ENCODE assay signal across 17 mouse cellular contexts in the genomic region with DNA sequence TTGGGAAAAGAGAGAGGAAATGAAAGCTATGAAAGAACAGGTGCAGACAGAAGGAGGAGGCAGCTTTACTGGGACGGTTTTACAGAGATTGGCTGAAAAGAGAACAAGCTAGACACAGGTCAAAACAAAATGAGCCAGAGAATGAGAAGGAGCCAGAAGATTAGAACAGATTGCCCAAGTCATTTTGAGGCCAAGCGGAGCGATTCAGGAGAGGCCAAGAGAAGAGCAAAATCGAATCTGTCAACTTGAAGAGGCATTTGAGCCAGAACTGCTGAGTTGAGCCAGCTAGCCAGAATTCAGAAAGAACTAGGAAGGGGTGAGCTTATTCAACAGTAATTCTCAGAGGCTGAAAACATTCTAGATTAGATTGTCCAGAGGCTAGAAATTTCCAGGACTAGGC.
"Had no signal": no experiment of that assay in that cellular context is flagged by ENCODE, and none has a peak within 500 bp of the region (broad histone marks: within the 10 kb centered on the region; RNA-seq: fewer than 3 reads in every experiment).

No protein-coding gene starts in this region.

- ATAC-seq: midbrain, embryonic 13.5 days; midbrain, embryonic 16.5 days had no signal

- H3K4me3 ChIP-seq: limb, embryonic 12.5 days; limb, embryonic 15.5 days; liver, embryonic 13.5 days; midbrain, embryonic 10.5 days; midbrain, embryonic 13.5 days; myocyte; stomach, embryonic 15.5 days had no signal

- H3K27me3 ChIP-seq: limb, embryonic 12.5 days; limb, embryonic 15.5 days; liver, embryonic 13.5 days; midbrain, embryonic 13.5 days; stomach, embryonic 15.5 days had no signal

- H3K4me1 ChIP-seq: limb, embryonic 12.5 days; limb, embryonic 15.5 days; liver, embryonic 13.5 days; midbrain, embryonic 13.5 days; stomach, embryonic 15.5 days had no signal

- H3K27ac ChIP-seq: limb, embryonic 12.5 days; limb, embryonic 15.5 days; liver, embryonic 13.5 days; macrophage; midbrain, embryonic 10.5 days; midbrain, embryonic 13.5 days; stomach, embryonic 15.5 days had no signal

- DNase-seq: kidney, adult 18-20 months; kidney, adult 9 months; kidney, postnatal 14 days; kidney, postnatal 4 days; left cerebral cortex, postnatal 4 days; liver, embryonic 13.5 days; lung, adult 2 months; lung, postnatal 14 days; thymus, postnatal 25 days had no signal

- H3K36me3 ChIP-seq: limb, embryonic 15.5 days; liver, embryonic 13.5 days; midbrain, embryonic 13.5 days; stomach, embryonic 15.5 days had no signal
